Mouse (Mus musculus): ENCODE measurements at regions not wholly inside any gene's neighbourhood (a gene's known extent, or its start where the extent isn't known, plus 50 kb on each side); places are given as distances from the start of the nearest gene placed in this dataset.

- TF ChIP-seq CTCF (IDR thresholded peaks at IDR 0.05) (no peak), EP300 (IDR thresholded peaks at IDR 0.05) (no peak)
Observed at GRCm38 (mm10) chr17:82504291-82504690, 710.8 kb upstream of the Pkdcc start.

Data from lung, postnatal 0 days (tissue).